Mouse (Mus musculus): ENCODE results near the gene Slco3a1.

Gene Slco3a1

GRCm38 (mm10) chr7:74269283-74270088 lies 285.1 kb downstream of the Slco3a1 start:
- no peak for DNase-seq

GRCm38 (mm10) chr7:74266511-74267168 lies 287.9 kb downstream of the Slco3a1 start:
- DNase-seq: no peak

- no peak for DNase-seq
Measured at GRCm38 (mm10) chr7:74256291-74256690, 298.3 kb downstream of the Slco3a1 start.

GRCm38 (mm10) chr7:74252066-74252465 lies 302.5 kb downstream of the Slco3a1 start:
- no peak for DNase-seq

- DNase-seq: no peak
Measured at GRCm38 (mm10) chr7:74241236-74241635, 313.3 kb downstream of the Slco3a1 start.

- DNase-seq: no peak
Measured at GRCm38 (mm10) chr7:74240459-74241172, 314.0 kb downstream of the Slco3a1 start.
